Mouse (Mus musculus): ENCODE measurements around the gene Lmf2.
A peak's percentile ranks its signal among the peaks of the same experiment; 100 is the strongest.

The Lmf2 gene

GRCm38 (mm10) chr15:89316146-89316545, 39.3 kb downstream of the Lmf2 start:
- peak; percentile 68 for DNase-seq (ENCODE audit: low read depth, low spot score)

- DNase-seq (ENCODE audit: low read depth, low spot score) = peak; percentile 97
Observed at GRCm38 (mm10) chr15:89315190-89315731, 40.2 kb downstream of the Lmf2 start, which contains the start of gene Sbf1. Gene Sbf1, minus strand, starts transcription at chr15:89315311.

GRCm38 (mm10) chr15:89314511-89315189, 40.8 kb downstream of the Lmf2 start:
- DNase-seq (ENCODE audit: low read depth, low spot score) = no peak

- no peak for DNase-seq (ENCODE audit: low read depth, low spot score)
Observed at GRCm38 (mm10) chr15:89314107-89314506, 41.4 kb downstream of the Lmf2 start.

- DNase-seq (ENCODE audit: low read depth, low spot score) = no peak
Observed at GRCm38 (mm10) chr15:89313359-89313758, 42.1 kb downstream of the Lmf2 start.

- DNase-seq (ENCODE audit: low read depth, low spot score) = peak; percentile 89
Observed at GRCm38 (mm10) chr15:89309962-89310498, 45.4 kb downstream of the Lmf2 start.

- DNase-seq (ENCODE audit: low read depth, low spot score) = peak; percentile 63
Observed at GRCm38 (mm10) chr15:89308406-89309139, 46.9 kb downstream of the Lmf2 start.

- DNase-seq (ENCODE audit: low read depth, low spot score) = no peak
Observed at GRCm38 (mm10) chr15:89307461-89307860, 48.0 kb downstream of the Lmf2 start.

- no peak for DNase-seq (ENCODE audit: low read depth, low spot score)
Observed at GRCm38 (mm10) chr15:89305966-89306365, 49.5 kb downstream of the Lmf2 start.

Measured in A20 (cell line).